Mouse (Mus musculus): ENCODE data around the gene Slmap.
"Not testable (repeated sequence)": the region's sequence is repeated elsewhere in the genome, so short reads cannot be mapped to it uniquely, and the experiment has no call there.

The Slmap gene

GRCm38 (mm10) chr14:26534757-26535479 lies at the start of gene Slmap:
Gene Slmap (minus strand): TSS chr14:26534931.
- peak; percentile 100 for DNase-seq (ENCODE audit: low spot score)

- DNase-seq (ENCODE audit: low spot score), result no peak
Observed at GRCm38 (mm10) chr14:26583645-26584044, 48.9 kb upstream of the Slmap start.

- peak; percentile 88 for DNase-seq (ENCODE audit: low spot score)
Observed at GRCm38 (mm10) chr14:26579346-26580343, 44.9 kb upstream of the Slmap start.

GRCm38 (mm10) chr14:26578791-26579191 lies 44.1 kb upstream of the Slmap start:
- no peak for DNase-seq (ENCODE audit: low spot score)

- no peak for DNase-seq (ENCODE audit: low spot score)
Observed at GRCm38 (mm10) chr14:26576255-26576780, 41.6 kb upstream of the Slmap start.

GRCm38 (mm10) chr14:26573556-26573955 lies 38.8 kb upstream of the Slmap start, which contains the start of gene Dennd6a:
Gene Dennd6a (plus strand): TSS chr14:26573856.
- not testable (repeated sequence) for DNase-seq (ENCODE audit: low spot score)

- DNase-seq (ENCODE audit: low spot score), result no peak
Observed at GRCm38 (mm10) chr14:26571951-26572675, 37.4 kb upstream of the Slmap start.

GRCm38 (mm10) chr14:26569880-26570279 lies 35.1 kb upstream of the Slmap start:
- DNase-seq (ENCODE audit: low spot score), result no peak

GRCm38 (mm10) chr14:26562247-26562646 lies 27.5 kb upstream of the Slmap start:
- no peak for DNase-seq (ENCODE audit: low spot score)

- no peak for DNase-seq (ENCODE audit: low spot score)
Observed at GRCm38 (mm10) chr14:26558536-26558935, 23.8 kb upstream of the Slmap start.

GRCm38 (mm10) chr14:26557581-26557980 lies 22.9 kb upstream of the Slmap start:
- no peak for DNase-seq (ENCODE audit: low spot score)

- DNase-seq (ENCODE audit: low spot score), result no peak
Observed at GRCm38 (mm10) chr14:26552853-26553252, 18.1 kb upstream of the Slmap start.

GRCm38 (mm10) chr14:26552441-26552840 lies 17.7 kb upstream of the Slmap start:
- no peak for DNase-seq (ENCODE audit: low spot score)

GRCm38 (mm10) chr14:26550712-26551111 lies 16.0 kb upstream of the Slmap start:
- no peak for DNase-seq (ENCODE audit: low spot score)

GRCm38 (mm10) chr14:26547516-26548488 lies 13.1 kb upstream of the Slmap start:
- DNase-seq (ENCODE audit: low spot score), result no peak

GRCm38 (mm10) chr14:26542136-26542535 lies 7.4 kb upstream of the Slmap start:
- DNase-seq (ENCODE audit: low spot score), result no peak

- DNase-seq (ENCODE audit: low spot score), result no peak
Observed at GRCm38 (mm10) chr14:26540577-26540976, 5.8 kb upstream of the Slmap start.

- DNase-seq (ENCODE audit: low spot score), result no peak
Observed at GRCm38 (mm10) chr14:26539241-26539640, 4.5 kb upstream of the Slmap start.

- DNase-seq (ENCODE audit: low spot score), result peak; percentile 52
Observed at GRCm38 (mm10) chr14:26533821-26534756, 642 bp downstream of the Slmap start.
